Mouse (Mus musculus): ENCODE measurements around the gene Glrx. TPM values are rescaled to one million over a fixed set of nuclear protein-coding genes. Genes with fewer than 3 reads are reported as not detected.

Glrx gene
- polyA plus RNA-seq (2016; fragmentation: Nextera tagmentation; extraction: Ambion mirVana) = 92.3 and 96.6 TPM in 2 replicates

DNA sequence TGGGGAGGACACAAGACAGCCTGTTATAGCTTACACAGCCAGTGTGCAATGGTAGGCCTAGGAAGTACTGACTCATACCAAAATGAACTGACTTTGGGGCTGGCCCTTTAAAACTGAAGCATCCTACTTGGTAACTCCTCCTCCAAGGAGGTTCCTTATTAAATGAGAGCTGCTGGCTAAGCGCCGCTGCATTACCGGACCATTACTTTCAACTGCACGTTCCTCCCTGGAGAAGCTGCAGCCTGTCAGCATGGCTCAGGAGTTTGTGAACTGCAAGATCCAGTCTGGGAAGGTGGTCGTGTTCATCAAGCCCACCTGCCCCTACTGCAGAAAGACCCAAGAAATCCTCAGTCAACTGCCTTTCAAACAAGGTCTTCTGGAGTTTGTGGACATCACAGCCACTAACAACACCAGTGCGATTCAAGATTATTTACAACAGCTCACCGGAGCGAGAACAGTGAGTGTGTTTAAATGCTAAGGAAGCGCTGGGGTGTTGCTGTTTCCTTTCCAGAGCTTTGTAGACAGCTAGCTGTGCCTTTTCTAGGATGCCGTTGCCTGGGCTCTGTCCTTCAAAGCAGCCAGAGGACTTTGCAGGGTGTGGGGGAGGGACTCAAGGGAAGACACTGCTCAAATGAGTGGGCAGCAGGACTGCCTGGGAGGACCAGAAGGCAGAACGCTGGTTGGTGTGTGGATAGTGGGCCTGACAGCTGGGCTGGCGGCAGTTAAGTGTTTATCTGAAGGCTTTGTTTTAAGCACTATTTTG, at the start of gene Glrx:
Glrx (plus strand) TSS at position 150 of the 763 bp plus-strand sequence.
- Histone ChIP-seq H3K36me3 (no peaks in the 10 kb centered on the region; the same call in 1 of the 2 replicates), H3K9me3 (replicated peaks) (no peaks in the 10 kb centered on the region), H3K4me1 (replicated peaks) (peaks cover 24% of the 10 kb centered on the region), H3K27me3 (replicated peaks) (no peaks in the 10 kb centered on the region), H3K9ac (peak within 1 kb of the TSS; percentile 64), H3K4me3 (peak within 1 kb of the TSS; percentile 59), H3K4me2 (peak within 1 kb of the TSS; percentile 73), H3K27ac (ENCODE audit: poor library complexity, severe bottlenecking) (peak within 1 kb of the TSS; percentile 80)
- peak; percentile 88 for ATAC-seq (ENCODE audit: insufficient number of reproducible peaks, low FRiP score)
- under 1% methylated on average over 12 of the region's 12 CpGs for WGBS

DNA sequence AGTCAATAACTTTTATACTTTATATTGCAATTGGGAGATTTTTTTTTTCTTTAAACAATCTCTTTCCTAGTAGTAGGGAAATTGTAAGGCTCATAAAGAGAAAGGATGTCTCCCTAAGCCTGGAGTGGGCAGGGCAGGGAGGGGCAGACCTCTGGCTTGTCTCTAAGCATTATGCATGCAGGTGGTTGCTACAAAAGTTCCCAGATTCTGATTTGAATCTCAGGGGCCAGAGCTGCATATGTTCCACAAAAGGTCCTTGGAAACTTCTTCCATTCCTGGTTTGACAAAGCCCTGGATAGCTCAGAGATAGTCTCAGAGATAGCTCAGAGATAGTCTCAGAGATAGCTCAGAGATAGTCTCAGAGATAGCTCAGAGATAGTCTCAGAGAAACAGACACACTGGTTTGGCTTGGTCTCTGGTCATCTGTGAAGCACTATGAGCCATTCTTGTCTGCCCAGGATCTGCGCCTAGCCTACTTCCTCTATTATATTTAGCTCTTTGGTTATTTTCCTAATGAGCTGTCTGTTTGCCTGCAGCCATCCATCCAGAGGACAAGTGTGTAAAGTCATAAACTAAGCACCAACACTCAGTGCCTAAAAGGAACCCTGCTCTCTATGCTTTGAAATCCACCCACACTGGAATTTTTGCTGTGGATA, 49.0 kb upstream of the Glrx start:
- 0 out of 2 replicates have a peak, but pooled peaks cover 3% of the 10 kb centered on the region for H3K4me1 ChIP-seq (replicated peaks)
- 67% methylated on average over 1 of the region's 1 CpGs for WGBS
- no peak overlapping the region for H3K9ac ChIP-seq
- no peaks in the 10 kb centered on the region for H3K36me3 ChIP-seq
- H3K27me3 ChIP-seq (replicated peaks) = no peaks in the 10 kb centered on the region
- no peaks in the 10 kb centered on the region for H3K9me3 ChIP-seq (replicated peaks)
- H3K27ac ChIP-seq (ENCODE audit: poor library complexity, severe bottlenecking) = no peak overlapping the region
- no peak for ATAC-seq (ENCODE audit: insufficient number of reproducible peaks, low FRiP score)
- H3K4me3 ChIP-seq = no peak overlapping the region
- H3K4me2 ChIP-seq = no peak overlapping the region

DNA sequence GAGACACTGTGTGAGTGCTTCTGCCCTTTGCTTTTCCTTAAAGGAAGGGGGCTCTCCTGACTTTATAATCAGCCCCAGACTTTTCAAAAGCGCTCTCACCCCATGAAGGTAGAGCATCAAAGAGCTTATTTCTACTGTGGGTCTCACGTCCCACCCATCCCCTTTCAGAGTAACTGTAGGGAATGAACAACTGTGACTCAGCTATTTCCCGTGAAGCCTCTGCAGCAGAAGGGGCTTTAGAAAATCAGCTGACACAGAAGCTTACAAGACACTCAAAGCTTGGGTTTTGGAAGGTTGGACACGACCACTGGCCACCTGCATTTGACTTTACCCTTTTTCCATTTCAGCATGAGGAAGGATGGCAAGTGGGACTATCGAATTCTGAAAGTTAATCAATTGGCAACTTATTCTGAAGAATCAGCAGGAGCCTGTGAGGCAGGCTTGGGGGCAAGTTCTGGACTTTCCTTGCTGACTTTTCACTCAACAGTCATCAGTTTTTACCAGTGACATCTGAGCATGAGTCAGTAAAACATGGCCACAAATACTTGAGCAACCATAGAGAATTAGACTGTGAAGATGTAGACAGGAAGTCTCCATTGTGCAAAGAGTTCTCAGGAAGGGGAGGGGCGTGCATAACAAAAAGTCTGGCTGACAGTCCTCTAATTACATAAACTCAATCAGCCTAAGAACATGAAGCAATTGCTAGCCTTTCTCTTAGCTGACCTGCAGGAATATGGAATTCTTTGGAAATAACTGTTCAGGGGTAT, 45.6 kb upstream of the Glrx start:
- H3K27me3 ChIP-seq (replicated peaks) = no peaks in the 10 kb centered on the region
- 0 out of 2 replicates have a peak, but pooled peaks cover 3% of the 10 kb centered on the region for H3K4me1 ChIP-seq (replicated peaks)
- H3K36me3 ChIP-seq = no peaks in the 10 kb centered on the region
- no peak overlapping the region for H3K4me3 ChIP-seq
- WGBS = 64% methylated on average over 6 of the region's 6 CpGs
- H3K4me2 ChIP-seq = no peak overlapping the region
- no peak overlapping the region for H3K9ac ChIP-seq
- no peaks in the 10 kb centered on the region for H3K9me3 ChIP-seq (replicated peaks)
- no peak for ATAC-seq (ENCODE audit: insufficient number of reproducible peaks, low FRiP score)
- H3K27ac ChIP-seq (ENCODE audit: poor library complexity, severe bottlenecking) = no peak overlapping the region

DNA sequence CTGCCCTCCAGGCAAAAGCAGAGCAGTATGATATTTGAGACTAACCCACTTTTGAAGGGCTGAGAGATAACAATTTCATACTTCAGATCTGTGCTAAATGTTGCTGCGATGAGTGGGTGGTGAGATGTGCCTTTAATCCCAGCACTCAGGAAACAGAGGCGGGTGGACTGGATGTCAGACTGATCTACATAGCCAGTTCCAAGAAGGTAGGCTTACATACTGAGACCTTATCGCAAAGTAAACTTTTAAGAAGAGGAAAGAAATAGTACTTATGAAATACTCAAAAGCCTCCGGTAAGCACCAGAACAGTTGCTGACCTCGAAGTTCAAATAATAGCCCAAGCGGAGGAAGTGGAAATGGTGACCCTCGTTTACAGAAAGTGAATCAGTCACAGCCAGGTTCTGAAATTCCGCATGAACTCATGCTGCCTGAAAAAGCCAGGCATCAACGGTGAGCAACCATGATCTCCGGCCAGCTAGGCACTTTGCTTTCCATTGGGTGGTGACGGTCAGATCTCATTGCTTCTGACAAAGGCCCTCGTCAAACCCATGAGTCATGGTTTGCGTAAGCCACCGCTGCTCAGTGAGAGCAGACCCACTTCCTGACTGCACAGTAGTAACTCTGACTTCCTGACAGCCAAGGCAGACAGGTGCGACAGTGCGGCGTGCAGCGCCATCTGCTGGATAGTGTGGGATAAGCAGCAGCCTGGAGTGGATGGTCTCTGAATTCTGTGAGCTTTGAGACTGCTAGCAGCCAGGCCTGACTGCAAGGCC, 42.1 kb upstream of the Glrx start:
- Histone ChIP-seq H3K27ac (ENCODE audit: poor library complexity, severe bottlenecking) (no peak overlapping the region), H3K9me3 (replicated peaks) (no peaks in the 10 kb centered on the region), H3K4me2 (peak overlapping the region; percentile 56), H3K4me3 (peak overlapping the region; percentile 29), H3K27me3 (replicated peaks) (no peaks in the 10 kb centered on the region), H3K4me1 (replicated peaks) (no peaks in the 10 kb centered on the region), H3K36me3 (no peaks in the 10 kb centered on the region), H3K9ac (no peak overlapping the region)
- peak; percentile 97 for ATAC-seq (ENCODE audit: insufficient number of reproducible peaks, low FRiP score)
- 22% methylated on average over 18 of the region's 18 CpGs for WGBS

DNA sequence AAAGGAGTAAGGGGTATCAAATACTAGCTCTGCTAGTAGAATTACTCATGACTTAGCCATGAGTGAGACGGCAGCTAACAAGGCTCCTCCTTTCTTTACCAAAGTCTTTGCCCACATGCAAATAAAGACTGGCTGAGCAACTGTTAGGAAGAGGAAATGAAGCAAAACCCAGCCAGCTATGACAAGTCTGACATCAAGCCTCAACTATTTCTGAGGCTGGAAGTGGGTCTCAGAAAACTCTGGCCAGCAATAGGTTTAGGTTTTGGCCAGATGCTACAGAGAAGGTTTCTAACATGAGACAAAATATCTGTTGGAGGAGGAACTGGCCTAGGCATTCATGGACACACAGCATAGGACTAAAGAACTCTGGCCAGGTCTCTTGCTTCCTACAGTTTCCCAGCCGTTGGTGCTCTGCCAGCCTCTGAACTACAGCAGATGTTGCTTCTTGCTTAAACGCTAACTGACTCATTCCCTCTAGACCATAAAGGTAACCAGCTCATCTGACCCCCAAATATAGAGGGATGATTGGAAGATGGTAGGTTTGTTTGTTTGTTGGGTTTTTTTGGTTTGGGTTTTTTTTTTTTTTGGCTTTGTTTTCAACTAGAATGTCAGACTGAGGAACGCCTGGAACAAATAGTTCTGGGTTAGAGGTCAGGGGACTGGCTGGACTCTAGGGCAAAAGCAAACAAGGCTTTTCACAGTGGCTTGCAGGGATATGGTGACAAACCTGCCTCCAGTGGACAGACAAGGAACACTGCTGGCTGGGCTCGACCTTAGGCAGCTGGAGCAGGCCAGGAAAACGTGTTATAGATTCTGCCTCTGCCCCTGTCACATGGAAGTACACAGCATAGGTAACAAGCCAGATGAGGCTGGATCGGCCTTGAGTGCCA, 41.0 kb upstream of the Glrx start:
- Histone ChIP-seq H3K4me1 (replicated peaks) (no peaks in the 10 kb centered on the region), H3K9ac (no peak overlapping the region), H3K4me2 (no peak overlapping the region), H3K4me3 (no peak overlapping the region), H3K27ac (ENCODE audit: poor library complexity, severe bottlenecking) (no peak overlapping the region), H3K36me3 (no peaks in the 10 kb centered on the region), H3K9me3 (replicated peaks) (no peaks in the 10 kb centered on the region), H3K27me3 (replicated peaks) (no peaks in the 10 kb centered on the region)
- 77% methylated on average over 7 of the region's 7 CpGs for WGBS
- ATAC-seq (ENCODE audit: insufficient number of reproducible peaks, low FRiP score) = no peak

DNA sequence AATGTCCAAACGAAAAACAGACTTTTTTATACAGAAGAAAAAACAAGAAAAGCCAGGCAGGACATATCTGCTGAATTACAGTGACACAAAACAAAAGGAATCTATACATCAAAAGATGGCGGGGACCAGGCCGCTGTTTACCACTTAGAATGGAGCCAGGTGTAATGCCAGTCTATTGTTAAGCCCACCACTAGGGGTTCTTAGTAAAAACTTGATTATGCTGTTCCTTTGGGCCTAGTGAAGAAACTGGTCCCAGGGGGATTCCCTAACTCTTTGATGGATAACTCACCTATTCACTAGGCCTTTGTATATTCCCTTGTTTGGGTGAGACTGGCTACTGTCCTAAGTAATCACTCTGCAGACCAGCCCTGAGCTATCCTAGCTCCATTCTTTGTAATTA, 40.2 kb upstream of the Glrx start:
- Histone ChIP-seq H3K36me3 (no peaks in the 10 kb centered on the region), H3K27me3 (replicated peaks) (no peaks in the 10 kb centered on the region), H3K4me2 (no peak overlapping the region), H3K4me3 (no peak overlapping the region), H3K4me1 (replicated peaks) (no peaks in the 10 kb centered on the region), H3K9ac (no peak overlapping the region), H3K27ac (ENCODE audit: poor library complexity, severe bottlenecking) (no peak overlapping the region), H3K9me3 (replicated peaks) (no peaks in the 10 kb centered on the region)
- WGBS = 85% methylated on average over 3 of the region's 3 CpGs
- no peak for ATAC-seq (ENCODE audit: insufficient number of reproducible peaks, low FRiP score)

DNA sequence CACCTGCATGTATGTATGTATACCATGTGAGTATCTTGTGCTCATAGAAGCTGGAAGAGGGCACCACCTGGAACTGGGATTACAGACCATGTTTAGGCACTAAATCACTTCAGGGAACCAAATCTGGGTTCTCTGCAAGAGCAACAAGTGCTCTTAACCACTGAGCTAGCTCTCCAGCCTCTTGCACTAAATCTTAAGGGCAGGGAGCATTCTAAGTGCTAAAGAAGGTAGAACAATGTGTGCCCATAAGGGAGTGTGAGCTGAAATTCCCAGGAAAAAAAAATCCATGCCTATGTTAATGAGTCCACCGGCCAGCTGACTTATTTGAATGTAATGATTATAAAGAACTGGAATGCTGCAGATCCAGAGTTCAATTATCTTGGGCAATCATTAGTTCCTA, 31.7 kb upstream of the Glrx start:
- H3K36me3 ChIP-seq = no peaks in the 10 kb centered on the region
- no peak overlapping the region for H3K4me3 ChIP-seq
- H3K9me3 ChIP-seq (replicated peaks) = no peaks in the 10 kb centered on the region
- no peak for ATAC-seq (ENCODE audit: insufficient number of reproducible peaks, low FRiP score)
- 82% methylated on average over 1 of the region's 1 CpGs for WGBS
- H3K4me2 ChIP-seq = no peak overlapping the region
- H3K27me3 ChIP-seq (replicated peaks) = no peaks in the 10 kb centered on the region
- no peaks in the 10 kb centered on the region for H3K4me1 ChIP-seq (replicated peaks)
- H3K27ac ChIP-seq (ENCODE audit: poor library complexity, severe bottlenecking) = no peak overlapping the region
- no peak overlapping the region for H3K9ac ChIP-seq

DNA sequence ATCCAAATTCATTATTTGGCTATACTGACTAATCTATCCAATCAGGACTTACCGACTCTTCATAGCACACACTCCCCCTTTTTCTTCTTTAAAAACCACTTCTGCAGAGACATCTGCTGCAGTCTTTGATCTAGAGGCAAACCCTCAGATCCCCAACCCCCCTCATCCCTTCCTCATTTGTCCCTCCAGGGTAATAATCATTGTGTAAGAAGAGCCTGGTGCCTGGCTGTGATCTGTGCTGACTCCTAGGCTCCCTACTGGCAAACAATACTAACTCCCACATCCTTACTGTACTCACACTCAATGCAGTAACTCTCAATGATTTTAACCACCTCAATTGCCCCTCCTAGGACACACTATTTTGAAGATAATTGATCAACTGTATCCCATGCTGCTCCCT, 29.7 kb upstream of the Glrx start:
- H3K27ac ChIP-seq (ENCODE audit: poor library complexity, severe bottlenecking) = no peak overlapping the region
- WGBS = 76% methylated on average over 1 of the region's 1 CpGs
- ATAC-seq (ENCODE audit: insufficient number of reproducible peaks, low FRiP score) = no peak

DNA sequence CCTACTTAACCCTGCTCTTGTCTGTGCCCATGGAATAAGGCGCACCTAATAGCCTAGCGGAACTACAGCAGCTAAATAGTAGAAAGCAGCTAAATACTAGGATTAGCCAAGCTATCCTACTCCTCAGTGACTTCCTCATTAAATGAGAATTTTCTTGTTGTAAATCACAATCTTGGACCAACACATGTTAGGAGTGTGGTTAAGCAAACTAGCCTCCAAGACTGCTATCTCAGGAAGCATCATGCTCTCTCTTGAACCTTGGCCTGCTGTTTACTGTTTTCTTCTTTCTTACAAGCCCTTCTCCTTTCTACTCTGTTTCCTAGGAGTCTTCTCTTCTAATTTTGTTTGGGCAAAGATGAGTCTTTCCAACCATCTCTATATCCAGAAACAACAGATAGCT, 22.5 kb upstream of the Glrx start:
- ATAC-seq (ENCODE audit: insufficient number of reproducible peaks, low FRiP score) = no peak
- no peak overlapping the region for H3K4me3 ChIP-seq
- H3K27me3 ChIP-seq (replicated peaks) = no peaks in the 10 kb centered on the region
- H3K36me3 ChIP-seq = no peaks in the 10 kb centered on the region
- H3K4me2 ChIP-seq = no peak overlapping the region
- 85% methylated on average over 2 of the region's 2 CpGs for WGBS
- H3K27ac ChIP-seq (ENCODE audit: poor library complexity, severe bottlenecking) = no peak overlapping the region
- no peaks in the 10 kb centered on the region for H3K9me3 ChIP-seq (replicated peaks)
- H3K4me1 ChIP-seq (replicated peaks) = no peaks in the 10 kb centered on the region
- no peak overlapping the region for H3K9ac ChIP-seq

More for the DNA sequence above, 29.7 kb upstream of the Glrx start:
- H3K27me3 ChIP-seq (replicated peaks) = no peaks in the 10 kb centered on the region
- H3K9me3 ChIP-seq (replicated peaks) = no peaks in the 10 kb centered on the region
- no peak overlapping the region for H3K4me3 ChIP-seq
- H3K4me1 ChIP-seq (replicated peaks) = no peaks in the 10 kb centered on the region
- no peaks in the 10 kb centered on the region for H3K36me3 ChIP-seq
- H3K4me2 ChIP-seq = no peak overlapping the region
- H3K9ac ChIP-seq = no peak overlapping the region

DNA sequence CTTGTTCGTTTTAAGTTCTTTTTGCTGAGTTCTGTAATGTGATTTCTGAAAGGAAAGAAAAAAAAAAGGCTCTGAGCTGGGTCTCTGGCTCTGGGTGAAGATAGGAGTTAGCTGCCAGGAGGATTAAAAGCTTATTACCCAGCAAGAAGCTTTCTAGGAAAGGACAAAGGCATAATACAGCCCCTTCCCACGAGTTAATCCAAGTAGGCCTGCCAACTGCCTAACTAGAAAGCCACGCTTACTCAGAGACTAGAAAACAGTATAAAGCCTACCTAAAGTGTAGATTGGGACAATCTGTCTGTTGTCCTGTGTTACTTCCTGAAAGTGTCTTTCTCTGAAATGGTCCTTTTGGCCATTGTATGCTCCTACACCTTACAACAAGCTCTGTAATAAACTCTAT, 21.2 kb upstream of the Glrx start:
- Histone ChIP-seq H3K9me3 (replicated peaks) (no peaks in the 10 kb centered on the region), H3K4me2 (no peak overlapping the region), H3K27me3 (replicated peaks) (no peaks in the 10 kb centered on the region), H3K4me1 (replicated peaks) (no peaks in the 10 kb centered on the region), H3K9ac (no peak overlapping the region), H3K4me3 (no peak overlapping the region), H3K36me3 (no peaks in the 10 kb centered on the region), H3K27ac (ENCODE audit: poor library complexity, severe bottlenecking) (no peak overlapping the region)
- ATAC-seq (ENCODE audit: insufficient number of reproducible peaks, low FRiP score) = no peak
- WGBS = 42% methylated on average over 3 of the region's 3 CpGs
